Mouse (Mus musculus) layer of hippocampus, postnatal 36 days (tissue): ENCODE results near the gene Mief1. TPM values are rescaled to one million over a fixed set of nuclear protein-coding genes. Genes with fewer than 3 reads are reported as not detected.

Source experiments
- DNase-seq, 2 experiments: peaks; one replicate each; pipeline ENCODE4 v3.0.0; 2022
- total RNA-seq, 2 experiments: library from RNA; stranded (reverse); gene quantifications; 2 replicates each; pipeline ENCODE4 v1.2.3; 2021

The Mief1 gene
- 10 to 100 TPM; 30.8 to 32.4 TPM for total RNA-seq

GRCm38 (mm10) chr15:80233733-80234509, at the start of gene Mief1:
Mief1 (plus strand) TSS chr15:80234018.
- DNase-seq, result peak; percentile 97 to 98

DNA sequence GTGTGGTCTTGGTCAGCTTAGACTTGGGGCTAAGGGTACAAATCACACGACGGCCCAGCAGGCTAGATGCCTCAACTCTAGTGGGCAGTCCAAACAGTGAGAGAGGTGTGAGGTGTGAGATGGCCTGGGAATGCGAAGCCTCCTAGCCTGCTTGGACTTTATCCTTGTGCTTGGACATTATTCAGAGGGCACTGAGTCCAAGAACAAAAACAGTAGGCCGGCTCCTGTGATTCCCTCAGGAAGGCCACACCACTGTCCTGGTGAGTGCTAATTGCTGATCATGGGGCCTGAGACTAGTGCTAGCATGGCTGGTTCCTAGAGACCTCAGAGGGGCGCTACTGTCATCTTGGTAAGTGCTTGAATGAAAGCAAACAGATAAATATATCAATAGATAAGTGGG, 44.9 kb upstream of the Mief1 start:
- DNase-seq, result no peak

GRCm38 (mm10) chr15:80190075-80190474, 43.7 kb upstream of the Mief1 start:
- DNase-seq, result no peak

DNA sequence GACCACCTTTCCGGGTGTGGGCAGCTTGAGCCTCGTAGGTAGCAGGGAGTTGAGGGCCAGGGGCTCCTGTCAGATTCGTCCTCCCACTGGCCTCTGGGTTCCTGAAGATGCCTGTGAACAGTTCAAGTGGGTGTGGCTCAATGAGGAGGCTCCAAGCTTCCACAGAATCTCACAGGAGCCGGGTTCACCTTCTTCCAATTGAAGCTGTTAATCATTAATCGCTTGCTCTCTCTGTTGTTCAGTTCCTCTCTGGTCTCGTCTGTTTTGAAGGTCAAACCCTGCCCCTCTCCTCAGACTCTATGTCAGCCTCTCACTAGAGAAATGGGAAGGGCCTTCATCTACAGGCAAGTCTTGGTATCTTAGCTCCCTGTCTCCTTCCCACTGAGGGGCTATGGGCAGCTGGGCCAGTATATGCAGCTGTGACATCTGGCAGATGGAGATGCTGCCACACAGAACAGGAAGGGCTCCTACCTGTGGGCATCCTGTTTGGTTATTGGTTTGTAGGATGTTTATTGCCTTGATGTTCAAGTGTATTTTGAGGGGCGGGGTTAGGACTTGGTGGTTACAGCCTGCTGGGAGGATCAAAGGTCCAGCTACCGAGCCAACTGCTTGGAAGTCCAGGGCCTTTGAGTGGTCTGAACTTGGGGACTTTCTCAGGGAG, 42.1 kb upstream of the Mief1 start:
- DNase-seq, result no peak

DNA sequence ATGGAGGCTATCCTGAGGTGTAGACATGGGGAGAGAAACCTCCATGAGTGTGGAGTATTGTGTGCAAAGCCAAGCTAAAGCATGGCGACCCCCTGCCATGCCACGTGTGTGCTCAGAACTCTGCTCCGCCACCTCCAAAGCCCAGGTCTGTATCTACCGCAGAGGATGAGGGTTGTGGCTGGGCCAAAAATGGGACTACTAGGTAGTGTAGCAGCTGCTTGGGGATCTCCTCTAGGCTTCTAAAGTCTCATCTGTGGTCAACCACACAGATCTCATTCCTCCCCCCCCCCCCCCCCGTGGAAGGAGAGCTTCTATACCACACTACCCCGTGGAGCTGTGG, 41.6 kb upstream of the Mief1 start:
- no peak for DNase-seq

- no peak for DNase-seq
Measured at GRCm38 (mm10) chr15:80192847-80193246, 41.0 kb upstream of the Mief1 start.

DNA sequence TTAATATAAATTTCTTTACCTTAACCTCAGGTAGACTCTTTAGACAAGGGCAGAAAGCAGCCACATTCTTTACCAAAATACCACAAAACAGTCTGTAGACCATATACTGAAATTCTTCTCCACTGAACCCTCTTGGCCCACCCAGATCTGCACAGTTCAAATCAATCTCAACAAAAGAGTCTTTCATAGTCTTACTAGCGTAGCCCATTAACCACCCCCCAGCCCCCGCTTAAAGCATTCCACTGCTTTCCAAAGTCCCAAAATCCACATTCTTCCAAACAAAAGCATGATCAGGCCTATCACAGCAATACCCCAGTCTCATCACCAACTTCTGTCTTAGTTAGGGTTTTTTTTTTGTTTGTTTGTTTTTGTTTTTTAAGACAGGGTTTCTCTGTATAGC, 34.3 kb upstream of the Mief1 start:
- no peak for DNase-seq

DNA sequence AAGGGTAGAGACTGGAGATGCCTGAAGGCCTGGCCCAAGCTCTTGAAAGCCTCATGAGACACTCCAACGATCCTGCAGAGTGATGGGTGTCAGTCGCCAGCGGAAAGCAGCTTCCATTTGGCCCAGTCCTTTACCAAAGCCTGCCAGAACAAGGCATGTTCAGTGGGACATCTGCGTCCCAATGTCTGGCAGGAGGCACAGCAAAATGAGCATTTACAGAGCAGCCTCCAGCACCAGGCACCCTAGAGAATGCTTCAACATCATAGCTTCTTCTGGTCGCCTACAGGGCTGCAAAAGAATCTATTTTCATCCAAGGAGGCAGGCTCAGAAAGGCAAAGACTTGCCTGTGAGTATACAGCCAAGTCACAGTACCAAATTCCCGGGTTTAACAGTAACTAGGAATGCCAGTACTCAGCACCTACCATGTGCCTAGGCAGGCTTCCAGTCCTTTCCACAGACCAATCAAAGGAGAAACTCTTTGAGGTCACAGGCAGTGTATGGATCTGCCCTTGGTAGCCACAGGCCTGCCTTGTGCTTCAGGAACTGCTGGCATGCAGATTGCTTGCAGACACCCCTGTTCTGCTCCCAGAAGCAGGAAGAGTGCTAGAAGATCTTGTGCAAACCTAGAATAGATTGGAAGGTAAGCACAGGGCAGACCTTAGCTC, 31.6 kb upstream of the Mief1 start:
- DNase-seq, result peak; percentile 60 to 75

DNA sequence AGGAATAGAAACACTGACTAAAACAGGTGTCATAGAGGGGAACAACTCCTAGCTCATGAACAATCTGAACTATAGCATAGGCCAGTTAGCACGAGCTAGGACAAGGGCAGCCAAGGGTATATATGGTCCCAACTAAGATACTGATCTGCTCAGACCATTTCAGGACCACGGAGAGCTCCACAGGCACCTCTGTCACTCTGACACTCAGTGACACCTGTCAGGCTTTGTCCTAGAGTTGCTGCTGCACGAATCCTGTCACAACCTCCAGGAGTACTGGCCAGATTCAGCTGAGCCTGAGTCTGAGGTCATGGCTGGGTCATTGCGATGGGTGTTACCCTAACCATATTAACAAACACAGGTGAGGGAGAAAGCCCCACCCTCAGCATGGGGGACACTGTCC, 30.4 kb upstream of the Mief1 start:
- DNase-seq, result no peak

DNA sequence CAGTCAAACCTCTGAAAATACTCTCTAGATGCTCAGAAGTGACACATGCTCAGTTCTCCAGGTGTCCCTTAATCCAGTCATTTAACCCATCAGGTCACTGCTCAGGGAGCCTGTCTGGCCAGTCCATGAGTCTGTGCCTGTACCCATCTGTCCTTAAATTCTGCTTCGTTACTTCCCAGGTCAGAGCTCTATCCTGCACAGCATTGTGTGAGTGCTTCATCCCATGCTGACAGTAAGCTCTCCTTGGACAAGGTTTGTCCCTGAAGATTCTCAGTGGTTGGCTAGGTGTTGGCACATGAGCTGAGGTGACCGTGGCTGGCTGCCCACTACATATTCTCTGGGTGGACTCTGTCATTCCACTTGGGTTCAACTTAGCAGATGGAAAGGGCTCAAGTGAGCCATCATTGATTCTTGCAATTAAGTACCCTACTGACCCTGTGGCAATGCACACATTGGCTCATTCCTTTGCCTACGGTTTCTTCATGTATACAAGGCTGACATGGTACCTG, 27.7 kb upstream of the Mief1 start:
- no peak for DNase-seq

- no peak for DNase-seq
Measured at GRCm38 (mm10) chr15:80208446-80208845, 25.4 kb upstream of the Mief1 start.

DNA sequence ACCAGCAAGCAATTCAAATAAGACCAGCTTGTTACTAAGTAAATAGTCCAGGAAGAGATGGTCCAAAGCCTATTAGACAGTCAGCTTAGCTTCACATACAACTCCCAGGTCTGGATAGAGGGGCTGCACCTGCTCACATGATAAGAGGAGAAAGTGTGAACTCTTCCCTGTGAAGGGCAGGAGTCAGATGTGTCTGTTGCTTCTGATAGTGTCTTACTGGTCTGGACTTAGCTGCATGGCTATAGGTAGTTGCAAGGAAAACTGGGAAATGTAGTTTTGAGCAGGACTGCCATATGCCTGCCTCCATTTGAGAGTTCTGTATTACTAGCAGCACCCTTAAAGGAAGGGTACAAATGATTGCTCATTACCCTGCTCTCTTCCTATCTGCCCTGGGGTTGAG, 20.1 kb upstream of the Mief1 start:
- DNase-seq, result no peak

- peak in 1 of 2 experiments; percentile 34 for DNase-seq
Measured at GRCm38 (mm10) chr15:80215716-80216479, 17.9 kb upstream of the Mief1 start.

- DNase-seq, result no peak
Measured at GRCm38 (mm10) chr15:80216480-80216820, 17.4 kb upstream of the Mief1 start.

- DNase-seq, result no peak
Measured at GRCm38 (mm10) chr15:80217476-80217875, 16.3 kb upstream of the Mief1 start.

DNA sequence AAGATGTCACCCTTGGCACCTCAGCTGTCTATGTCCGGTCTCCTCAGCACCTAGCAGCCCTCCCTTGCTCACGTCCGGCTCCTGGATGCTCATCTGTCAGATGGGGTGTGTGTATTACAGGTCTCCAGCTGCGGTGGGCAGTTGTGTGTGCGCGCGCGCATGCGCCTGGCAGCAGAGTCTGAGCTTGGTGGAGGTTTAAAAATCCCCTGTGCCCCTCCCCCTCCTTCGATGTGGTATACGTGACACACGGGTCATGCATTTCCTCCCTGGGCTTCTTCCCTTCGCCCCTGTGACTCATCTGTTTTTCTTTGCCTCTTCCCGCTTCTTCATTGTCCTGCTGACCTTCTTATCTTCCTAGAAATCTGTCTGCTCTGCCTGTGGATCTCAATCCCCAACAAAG, 14.6 kb upstream of the Mief1 start:
- DNase-seq, result no peak

GRCm38 (mm10) chr15:80219705-80220657, 13.8 kb upstream of the Mief1 start:
- no peak for DNase-seq

GRCm38 (mm10) chr15:80221031-80221430, 12.8 kb upstream of the Mief1 start:
- no peak for DNase-seq

DNA sequence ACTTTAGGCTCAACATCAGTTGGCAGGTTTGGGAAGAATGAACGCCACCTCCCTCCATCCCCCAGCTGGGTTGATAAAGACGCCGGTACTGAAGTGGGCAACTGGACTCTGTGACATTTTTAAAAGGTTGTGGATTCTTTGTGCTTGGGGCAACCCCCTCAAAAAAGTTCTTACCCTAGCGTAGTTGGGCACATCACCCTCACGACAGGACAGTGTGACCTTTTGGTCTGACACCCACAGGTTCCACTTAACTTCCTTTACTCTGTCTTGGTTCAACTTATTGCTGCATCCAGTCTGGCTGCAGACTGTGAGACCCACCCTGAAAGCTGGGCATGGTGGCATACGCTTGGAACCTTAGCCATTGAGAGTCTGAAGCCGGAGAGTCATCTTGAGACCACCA, 10.1 kb upstream of the Mief1 start:
- DNase-seq, result no peak

DNA sequence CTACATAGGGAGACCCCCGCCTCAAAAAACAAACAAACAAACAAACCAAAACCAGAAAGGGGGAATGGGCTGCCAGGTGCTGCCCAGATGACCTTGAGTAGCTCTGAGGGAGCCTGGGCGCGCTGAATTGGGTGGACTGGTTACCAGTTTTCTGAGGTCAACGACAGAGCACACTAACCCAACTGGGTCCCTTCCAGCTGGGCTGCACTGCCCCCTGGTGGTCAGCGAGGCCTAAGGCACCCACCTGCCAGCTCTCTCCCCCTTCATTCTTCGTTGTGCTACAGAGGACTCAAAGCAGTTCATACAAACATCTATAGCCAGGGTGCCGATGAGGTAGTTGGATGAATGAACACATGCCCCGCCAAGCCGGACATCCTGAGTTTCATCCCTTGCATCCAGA, 8.6 kb upstream of the Mief1 start:
- DNase-seq, result peak; percentile 47 to 55

DNA sequence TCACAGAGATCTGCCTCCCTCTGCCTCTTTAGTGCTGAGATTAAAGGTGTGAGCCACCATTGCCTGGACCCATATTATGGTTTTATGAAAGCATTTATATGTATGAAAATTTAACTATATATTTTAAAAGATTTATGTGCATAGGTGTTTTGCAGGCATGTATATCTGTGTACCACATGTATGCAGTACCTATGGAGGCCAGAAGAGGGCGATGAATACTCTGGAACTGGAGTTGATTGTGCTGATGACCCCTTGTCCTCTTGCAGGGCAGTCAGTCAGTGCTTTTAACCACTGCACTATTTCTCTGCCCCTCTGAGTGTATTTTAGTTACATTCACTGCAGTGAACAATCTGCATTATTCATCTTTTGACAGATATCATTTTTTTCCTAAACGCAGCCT, 8.0 kb upstream of the Mief1 start:
- DNase-seq, result peak in 1 of 2 experiments; percentile 29
